Mouse (Mus musculus): ENCODE data around the gene Mettl17. TPM values are rescaled to one million over a fixed set of nuclear protein-coding genes. Genes with fewer than 3 reads are reported as not detected.
"Not testable (repeated sequence)": the region's sequence is repeated elsewhere in the genome, so short reads cannot be mapped to it uniquely, and the experiment has no call there.

Mettl17 gene
- polyA plus RNA-seq, 1 experiment from 2014 or later: 24.0 TPM

DNA sequence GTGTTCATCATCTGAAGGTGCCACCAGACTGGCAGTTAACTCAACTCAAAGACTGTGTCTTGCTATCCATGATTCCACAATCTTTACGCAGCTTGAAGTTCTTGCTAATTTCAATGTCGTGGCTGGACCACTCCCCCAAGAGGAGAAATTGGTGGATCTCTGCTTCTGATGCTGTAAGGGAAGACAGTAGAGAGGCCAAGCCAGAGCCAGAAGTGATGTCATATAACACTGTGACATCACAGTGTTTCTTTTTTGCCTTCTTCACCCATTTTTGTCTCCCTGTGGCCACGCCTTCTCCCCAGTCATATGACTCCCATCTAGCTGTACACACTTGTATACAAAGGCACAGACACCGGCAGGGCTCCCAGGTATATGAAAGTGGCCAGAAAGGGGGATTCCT lies 33.5 kb downstream of the Mettl17 start, which contains the start of gene Tppp2:
Gene Tppp2 (plus strand): TSS at position 301 of the 400 bp plus-strand sequence.
- Histone ChIP-seq H3K27me3 (ENCODE audit: control insufficient read depth, insufficient read depth, low read length) (no peaks in the 10 kb centered on the region), H3K4me3 (ENCODE audit: low read depth, low read length) (no peak within 1 kb of the TSS), H3K4me1 (replicated peaks; ENCODE audit: control insufficient read depth, insufficient read depth) (peaks cover 18% of the 10 kb centered on the region), H3K9ac (ENCODE audit: low read length) (no peak within 1 kb of the TSS), H3K36me3 (ENCODE audit: control insufficient read depth, insufficient read depth, low read length) (no peaks in the 10 kb centered on the region), H3K9me3 (ENCODE audit: control insufficient read depth, low read length) (no peaks in the 10 kb centered on the region), H3K4me2 (replicated peaks; ENCODE audit: low read depth) (no peak within 1 kb of the TSS), H3K27ac (replicated peaks) (no peak within 1 kb of the TSS)
- ATAC-seq (ENCODE audit: low FRiP score, low TSS enrichment): no peak
- TF ChIP-seq CTCF (IDR thresholded peaks at IDR 0.05; ENCODE audit: low read depth) (no peak), EP300 (optimal IDR thresholded peaks at IDR 0.05) (no peak)
- no peak for DNase-seq (ENCODE audit: low spot score)
- 91% methylated on average over 4 of the region's 4 CpGs for WGBS

DNA sequence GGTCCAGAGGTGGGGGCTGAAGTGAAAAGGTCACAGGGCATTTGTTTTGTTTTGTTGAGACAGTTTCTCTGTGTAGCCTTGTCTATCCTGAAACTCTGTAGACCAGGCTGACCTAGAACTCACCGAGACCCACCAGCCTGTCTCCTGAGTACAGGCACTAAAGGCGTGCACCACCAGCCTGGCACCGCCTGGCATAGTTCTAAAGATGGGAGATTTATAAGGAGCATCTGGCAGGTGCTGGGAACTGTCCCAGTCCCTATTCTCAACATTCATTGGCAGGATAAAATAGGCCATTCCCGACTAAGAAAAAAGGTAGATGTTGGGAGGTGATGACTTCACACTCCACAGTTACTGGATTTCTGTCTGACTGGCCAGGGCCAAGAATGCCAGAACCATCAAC lies 34.3 kb downstream of the Mettl17 start:
- Histone ChIP-seq H3K9me3 (ENCODE audit: control insufficient read depth, low read length) (no peaks in the 10 kb centered on the region), H3K4me3 (ENCODE audit: low read depth, low read length) (no peak overlapping the region), H3K4me2 (replicated peaks; ENCODE audit: low read depth) (no peak overlapping the region), H3K27ac (replicated peaks) (no peak overlapping the region), H3K9ac (ENCODE audit: low read length) (no peak overlapping the region), H3K4me1 (replicated peaks; ENCODE audit: control insufficient read depth, insufficient read depth) (peaks cover 18% of the 10 kb centered on the region), H3K27me3 (ENCODE audit: control insufficient read depth, insufficient read depth, low read length) (no peaks in the 10 kb centered on the region), H3K36me3 (ENCODE audit: control insufficient read depth, insufficient read depth, low read length) (no peaks in the 10 kb centered on the region)
- DNase-seq (ENCODE audit: low spot score) (no peak), ATAC-seq (ENCODE audit: low FRiP score, low TSS enrichment) (no peak)
- 78% methylated on average over 4 of the region's 4 CpGs for WGBS
- TF ChIP-seq CTCF (IDR thresholded peaks at IDR 0.05; ENCODE audit: low read depth) (no peak), EP300 (optimal IDR thresholded peaks at IDR 0.05) (no peak)

DNA sequence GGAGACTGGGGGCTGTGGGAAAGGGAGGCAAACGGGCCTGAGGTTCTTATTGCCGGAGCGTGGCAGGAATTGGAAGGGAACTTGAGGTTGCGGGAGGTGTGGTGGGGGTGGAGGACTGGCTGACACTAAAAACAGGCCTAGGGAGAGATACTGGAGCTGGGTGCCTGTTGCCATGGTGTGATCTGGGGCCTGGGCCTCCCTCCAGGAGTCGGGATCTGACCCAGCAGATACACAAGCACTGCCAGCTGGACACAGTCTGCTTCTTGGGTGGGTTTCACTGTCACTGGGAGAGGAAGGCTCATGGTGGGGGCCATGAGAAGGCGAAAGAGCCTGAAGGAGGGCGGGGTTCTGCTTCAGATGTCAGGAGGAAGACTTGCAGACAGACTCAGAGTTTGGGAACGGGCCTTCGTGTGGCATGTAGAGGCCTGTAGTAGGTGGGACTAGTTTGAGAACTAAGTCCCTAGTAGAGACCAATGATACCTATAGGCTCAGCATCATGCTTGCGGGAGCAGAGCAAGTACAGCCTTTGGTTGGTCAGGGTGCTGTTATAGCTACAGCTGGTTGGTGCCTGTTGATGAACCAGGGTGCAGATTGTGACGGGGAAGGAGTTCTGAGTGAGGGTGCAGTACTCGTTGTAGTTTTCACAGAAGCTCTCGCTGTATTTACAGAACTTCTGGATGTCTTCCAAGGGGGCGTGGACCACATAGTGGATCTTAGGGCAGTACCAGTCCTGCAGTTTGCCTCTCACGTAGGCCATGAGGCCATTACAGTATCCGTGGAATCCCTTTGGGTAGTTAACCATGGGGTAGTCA lies 37.3 kb downstream of the Mettl17 start:
- Histone ChIP-seq H3K36me3 (ENCODE audit: control insufficient read depth, insufficient read depth, low read length) (no peaks in the 10 kb centered on the region), H3K27ac (replicated peaks) (peak overlapping the region; percentile 81), H3K9me3 (ENCODE audit: control insufficient read depth, low read length) (no peaks in the 10 kb centered on the region), H3K4me3 (ENCODE audit: low read depth, low read length) (no peak overlapping the region), H3K27me3 (ENCODE audit: control insufficient read depth, insufficient read depth, low read length) (no peaks in the 10 kb centered on the region), H3K4me2 (replicated peaks; ENCODE audit: low read depth) (no peak overlapping the region), H3K9ac (ENCODE audit: low read length) (no peak overlapping the region), H3K4me1 (replicated peaks; ENCODE audit: control insufficient read depth, insufficient read depth) (peaks cover 14% of the 10 kb centered on the region)
- 32% methylated on average over 16 of the region's 16 CpGs for WGBS
- DNase-seq (ENCODE audit: low spot score) (peak; percentile 37), ATAC-seq (ENCODE audit: low FRiP score, low TSS enrichment) (peak; percentile 74; the same call in 1 of the 2 replicates)
- no peak for TF ChIP-seq CTCF (IDR thresholded peaks at IDR 0.05; ENCODE audit: low read depth)
- TF ChIP-seq EP300 (optimal IDR thresholded peaks at IDR 0.05): no peak

DNA sequence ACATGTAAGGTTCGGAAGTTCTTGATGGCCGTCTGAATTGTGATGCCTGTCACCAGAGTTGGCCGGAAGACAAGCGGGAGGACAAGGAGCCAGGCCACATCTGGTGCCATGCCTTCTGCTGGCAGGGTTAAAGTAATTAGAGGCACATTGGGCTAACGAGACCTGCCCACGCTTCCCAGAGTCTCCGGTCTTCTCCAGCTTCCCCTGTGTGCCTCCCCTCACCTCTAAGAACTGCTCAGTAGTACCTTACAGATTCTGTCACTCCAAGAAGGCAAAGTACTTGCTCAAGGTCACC lies 37.9 kb downstream of the Mettl17 start, which contains the start of gene Rnase13:
Gene Rnase13 (minus strand): TSS at position 203 of the 295 bp plus-strand sequence.
- TF ChIP-seq EP300 (optimal IDR thresholded peaks at IDR 0.05): no peak
- TF ChIP-seq CTCF (IDR thresholded peaks at IDR 0.05; ENCODE audit: low read depth): no peak
- ATAC-seq (ENCODE audit: low FRiP score, low TSS enrichment): no peak
- 80% methylated on average over 7 of the region's 7 CpGs for WGBS
- Histone ChIP-seq H3K4me2 (replicated peaks; ENCODE audit: low read depth) (no peak within 1 kb of the TSS), H3K27ac (replicated peaks) (peak within 1 kb of the TSS; percentile 81), H3K4me1 (replicated peaks; ENCODE audit: control insufficient read depth, insufficient read depth) (peaks cover 14% of the 10 kb centered on the region), H3K27me3 (ENCODE audit: control insufficient read depth, insufficient read depth, low read length) (no peaks in the 10 kb centered on the region), H3K9me3 (ENCODE audit: control insufficient read depth, low read length) (no peaks in the 10 kb centered on the region), H3K4me3 (ENCODE audit: low read depth, low read length) (no peak within 1 kb of the TSS), H3K9ac (ENCODE audit: low read length) (no peak within 1 kb of the TSS), H3K36me3 (ENCODE audit: control insufficient read depth, insufficient read depth, low read length) (no peaks in the 10 kb centered on the region)
- DNase-seq (ENCODE audit: low spot score): no peak

DNA sequence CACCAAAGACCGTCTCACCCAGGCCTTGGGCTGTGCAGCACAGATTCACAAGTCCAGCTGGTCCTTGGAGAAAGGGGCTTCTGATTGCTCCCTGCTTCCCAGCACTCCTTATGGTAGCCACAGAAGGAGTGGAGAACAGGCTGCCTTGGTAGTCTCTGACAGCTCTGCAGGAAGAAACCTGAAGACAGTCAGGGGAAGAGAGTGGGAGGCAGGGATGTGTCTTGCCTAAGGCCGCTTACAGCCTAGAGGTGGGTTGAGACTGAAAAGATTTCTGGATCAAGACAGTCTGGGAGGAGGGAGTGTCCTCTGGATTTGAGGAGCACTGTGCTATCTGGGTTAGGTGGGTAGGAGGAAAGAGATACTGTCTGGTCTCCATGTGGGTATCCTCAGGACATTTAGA lies 38.3 kb downstream of the Mettl17 start:
- TF ChIP-seq EP300 (optimal IDR thresholded peaks at IDR 0.05): no peak
- ATAC-seq (ENCODE audit: low FRiP score, low TSS enrichment) (no peak), DNase-seq (ENCODE audit: low spot score) (no peak)
- Histone ChIP-seq H3K4me1 (replicated peaks; ENCODE audit: control insufficient read depth, insufficient read depth) (peaks cover 14% of the 10 kb centered on the region), H3K4me3 (ENCODE audit: low read depth, low read length) (no peak overlapping the region), H3K9ac (ENCODE audit: low read length) (no peak overlapping the region), H3K36me3 (ENCODE audit: control insufficient read depth, insufficient read depth, low read length) (no peaks in the 10 kb centered on the region), H3K9me3 (ENCODE audit: control insufficient read depth, low read length) (no peaks in the 10 kb centered on the region), H3K27ac (replicated peaks) (no peak overlapping the region), H3K4me2 (replicated peaks; ENCODE audit: low read depth) (no peak overlapping the region), H3K27me3 (ENCODE audit: control insufficient read depth, insufficient read depth, low read length) (no peaks in the 10 kb centered on the region)
- WGBS: 91% methylated on average over 2 of the region's 2 CpGs

DNA sequence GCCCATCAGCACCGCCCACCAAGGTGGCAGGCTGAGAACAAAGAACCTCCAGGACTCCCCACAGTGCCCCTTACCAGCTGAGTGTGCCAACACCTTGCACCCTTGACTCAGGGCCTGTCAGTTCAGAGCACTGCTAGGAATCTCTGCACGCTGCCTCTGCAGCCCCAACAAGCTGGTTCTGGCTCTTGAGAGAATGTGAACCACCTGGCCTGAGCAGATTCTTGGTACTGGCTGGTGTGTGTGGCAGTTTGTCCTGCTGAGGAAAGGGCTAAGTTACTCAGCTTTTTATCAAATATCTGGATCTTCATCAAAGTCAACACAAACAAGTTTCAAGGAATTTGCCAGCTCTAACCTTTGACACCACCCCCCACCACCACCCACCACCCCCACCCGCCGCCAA lies 38.9 kb downstream of the Mettl17 start:
- ATAC-seq (ENCODE audit: low FRiP score, low TSS enrichment) (no peak), DNase-seq (ENCODE audit: low spot score) (no peak)
- Histone ChIP-seq H3K4me1 (replicated peaks; ENCODE audit: control insufficient read depth, insufficient read depth) (peaks cover 14% of the 10 kb centered on the region), H3K4me3 (ENCODE audit: low read depth, low read length) (no peak overlapping the region), H3K36me3 (ENCODE audit: control insufficient read depth, insufficient read depth, low read length) (no peaks in the 10 kb centered on the region), H3K27me3 (ENCODE audit: control insufficient read depth, insufficient read depth, low read length) (no peaks in the 10 kb centered on the region), H3K9me3 (ENCODE audit: control insufficient read depth, low read length) (no peaks in the 10 kb centered on the region), H3K4me2 (replicated peaks; ENCODE audit: low read depth) (no peak overlapping the region), H3K27ac (replicated peaks) (no peak overlapping the region), H3K9ac (ENCODE audit: low read length) (no peak overlapping the region)
- WGBS: 74% methylated on average over 4 of the region's 4 CpGs
- TF ChIP-seq EP300 (optimal IDR thresholded peaks at IDR 0.05) (no peak), CTCF (IDR thresholded peaks at IDR 0.05; ENCODE audit: low read depth) (no peak)

DNA sequence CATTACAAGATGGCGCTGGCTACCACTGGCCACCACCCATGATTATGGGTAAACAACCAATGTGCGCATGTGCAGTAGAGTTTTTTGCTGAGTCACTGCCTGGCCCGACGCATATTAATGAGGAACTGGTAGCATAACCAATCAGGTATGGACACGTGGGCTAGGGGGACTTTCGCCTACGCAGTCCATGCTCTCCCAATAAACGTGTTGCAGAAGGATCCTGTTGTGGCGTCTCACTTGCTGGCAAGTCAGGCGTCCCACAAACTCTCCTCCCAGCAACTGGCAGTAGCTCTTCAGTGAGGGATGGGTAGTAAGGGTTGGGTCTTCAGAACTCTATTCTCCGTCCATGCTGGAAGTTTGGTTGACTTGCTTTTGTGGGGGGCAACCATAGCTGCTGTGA lies 42.3 kb downstream of the Mettl17 start:
- 95% methylated on average over 11 of the region's 11 CpGs for WGBS

More for the DNA sequence above, 42.3 kb downstream of the Mettl17 start:
- not testable (repeated sequence) for H3K9ac ChIP-seq (ENCODE audit: low read length); H3K4me3 ChIP-seq (ENCODE audit: low read depth, low read length); H3K9me3 ChIP-seq (ENCODE audit: control insufficient read depth, low read length); H3K4me2 ChIP-seq (replicated peaks; ENCODE audit: low read depth); H3K27ac ChIP-seq (replicated peaks); H3K27me3 ChIP-seq (ENCODE audit: control insufficient read depth, insufficient read depth, low read length); ATAC-seq (ENCODE audit: low FRiP score, low TSS enrichment); H3K4me1 ChIP-seq (replicated peaks; ENCODE audit: control insufficient read depth, insufficient read depth); H3K36me3 ChIP-seq (ENCODE audit: control insufficient read depth, insufficient read depth, low read length); DNase-seq (ENCODE audit: low spot score)
